Mouse (Mus musculus) testis, postnatal 14 days (tissue): ENCODE measurements around the gene Wdr27.
"Not testable (repeated sequence)": the region's sequence is repeated elsewhere in the genome, so short reads cannot be mapped to it uniquely, and the experiment has no call there.

Experiments
- DNase-seq: peaks from one replicate; pipeline ENCODE4 v3.0.0; 2021; ENCODE audit warnings: low spot score

Wdr27 gene

DNA sequence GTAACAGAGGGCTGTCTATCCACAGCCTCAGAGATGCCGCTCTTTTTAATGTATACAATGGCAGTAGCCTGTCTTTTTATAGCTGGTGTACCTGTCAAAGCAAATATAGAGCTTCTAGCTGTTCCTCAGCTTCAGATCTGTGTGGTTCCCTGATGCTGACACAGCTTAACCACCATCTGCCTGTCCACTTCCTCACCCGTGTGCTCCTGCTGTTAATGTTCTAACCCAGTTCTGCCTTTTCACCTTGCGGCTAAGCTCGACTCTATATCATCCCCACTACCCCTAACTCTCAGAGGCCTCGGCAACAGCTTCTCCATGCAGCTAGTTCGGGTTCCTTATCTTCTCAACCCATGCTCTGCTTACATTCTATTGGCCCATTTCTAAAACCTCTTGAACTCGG, 12.3 kb downstream of the Wdr27 start:
- DNase-seq: no peak

DNA sequence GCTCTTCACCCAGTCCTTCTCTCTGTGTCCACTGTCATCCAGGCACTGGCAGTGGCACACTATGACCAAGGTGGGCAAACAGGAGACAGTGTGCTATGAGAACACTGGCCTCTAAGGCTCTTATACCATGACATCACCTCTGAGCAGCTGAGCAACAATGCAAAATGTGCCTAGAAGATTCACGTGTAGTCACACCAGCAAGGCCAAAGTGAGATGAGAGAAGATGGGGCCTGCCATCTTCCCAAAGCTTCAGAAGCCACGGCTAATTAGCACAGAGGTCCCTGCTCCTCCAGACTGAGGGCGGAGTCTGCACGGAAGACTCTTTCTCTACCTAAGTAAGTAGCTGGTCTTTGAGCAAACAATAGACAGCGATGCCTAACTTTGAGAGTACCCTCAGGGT, 14.3 kb downstream of the Wdr27 start:
- DNase-seq: no peak

DNA sequence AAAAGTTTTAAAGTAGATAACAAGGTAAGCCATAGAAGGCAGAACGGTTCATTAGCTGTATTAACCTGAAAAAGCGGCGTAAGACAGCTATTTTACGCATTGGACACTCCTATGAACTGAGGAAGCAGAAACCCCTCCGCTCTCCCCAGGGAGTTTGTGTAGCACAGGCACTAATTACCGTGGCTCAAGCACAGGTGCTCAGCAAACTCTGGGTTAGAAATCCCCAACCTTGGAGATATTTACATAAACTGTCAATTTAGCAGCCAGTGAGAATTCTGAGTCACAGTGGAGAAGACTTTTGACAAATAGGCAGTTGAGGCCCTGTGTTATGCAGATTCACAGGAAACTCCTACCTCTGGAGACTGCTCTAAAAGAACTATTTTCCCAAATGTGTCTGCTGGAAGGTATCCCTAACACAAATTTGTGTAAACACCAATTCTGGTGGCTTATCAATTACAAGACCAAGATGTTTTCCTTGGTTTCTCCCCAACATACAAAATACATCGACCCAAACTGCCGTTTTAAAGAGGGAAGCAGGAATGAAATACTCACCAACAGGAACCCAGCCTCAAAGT, 15.2 kb downstream of the Wdr27 start:
- DNase-seq: no peak

DNA sequence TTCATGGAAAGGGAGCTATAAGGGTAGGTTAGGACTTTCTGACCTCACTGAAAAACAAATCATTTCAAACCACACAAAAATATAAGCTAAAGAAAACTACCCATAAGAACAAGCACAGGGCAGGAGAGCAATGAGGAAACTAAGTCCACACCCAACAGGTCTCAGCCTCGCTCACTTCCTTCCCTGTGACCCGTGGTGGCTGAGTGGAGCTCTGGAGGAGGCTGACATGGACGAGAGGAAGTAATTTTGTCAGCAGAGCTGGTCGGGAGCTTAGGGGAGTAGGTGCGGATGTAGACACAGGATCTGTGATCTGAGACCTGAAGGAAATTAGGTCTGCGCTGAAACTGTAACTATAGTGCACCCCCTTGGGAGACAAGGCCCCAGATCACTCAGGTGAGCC, 21.4 kb downstream of the Wdr27 start:
- DNase-seq: no peak

DNA sequence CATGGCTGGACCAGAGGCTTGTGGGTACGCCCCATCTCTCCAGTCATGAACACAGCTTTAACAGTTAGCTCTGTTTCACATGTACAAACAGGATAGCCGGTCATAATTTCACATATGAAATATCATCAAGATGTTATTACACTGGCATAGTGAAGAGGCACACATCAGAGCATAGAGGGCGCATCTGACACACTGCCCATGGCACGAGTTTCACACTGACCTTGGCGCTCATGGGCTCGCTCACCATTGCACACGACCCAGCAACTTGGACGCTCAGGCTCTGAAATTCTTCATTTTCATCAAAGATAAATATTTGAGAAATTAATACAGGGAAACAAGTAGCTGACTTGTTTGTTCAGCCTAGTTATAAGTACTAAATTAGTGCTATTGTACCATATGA, 25.1 kb downstream of the Wdr27 start:
- DNase-seq: no peak

DNA sequence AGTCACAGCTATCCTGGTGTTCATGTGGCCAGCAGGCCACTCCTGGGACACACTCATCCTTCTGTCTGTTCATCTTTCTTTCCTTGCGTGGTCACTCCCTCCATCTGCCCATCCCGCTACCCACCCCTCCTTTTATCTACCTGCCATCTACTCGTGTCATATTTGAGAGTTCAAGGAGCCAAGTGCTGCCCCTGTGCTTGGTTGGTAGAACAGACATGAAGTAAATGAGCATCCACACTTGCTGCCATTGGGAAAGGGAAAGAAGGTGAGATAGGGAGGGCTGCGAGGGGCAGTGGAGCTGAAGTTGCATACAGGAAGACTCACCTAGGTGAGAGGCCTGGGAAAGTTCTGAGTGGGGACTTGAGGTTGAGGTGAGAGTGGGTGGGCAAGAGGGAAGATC, 28.6 kb downstream of the Wdr27 start:
- DNase-seq: no peak

DNA sequence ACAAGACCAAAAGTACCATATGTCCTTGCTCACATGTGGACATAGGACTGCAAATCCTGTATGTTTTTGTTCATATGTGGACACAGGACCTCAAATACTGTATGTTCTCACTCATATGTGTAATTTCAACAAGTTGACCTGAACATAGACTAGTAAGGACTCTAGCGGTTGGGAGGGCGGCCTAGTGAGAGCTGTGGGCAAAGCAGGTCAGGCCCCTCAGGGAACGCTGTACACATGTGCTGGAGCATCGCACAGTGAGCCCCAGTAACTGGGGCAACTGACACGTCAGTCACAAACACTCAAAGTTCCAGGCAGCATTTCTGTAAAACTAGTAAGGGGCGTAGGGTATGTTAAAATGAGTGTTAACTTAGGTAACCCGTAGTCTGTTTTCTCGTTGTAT, 30.0 kb downstream of the Wdr27 start:
- no peak for DNase-seq

DNA sequence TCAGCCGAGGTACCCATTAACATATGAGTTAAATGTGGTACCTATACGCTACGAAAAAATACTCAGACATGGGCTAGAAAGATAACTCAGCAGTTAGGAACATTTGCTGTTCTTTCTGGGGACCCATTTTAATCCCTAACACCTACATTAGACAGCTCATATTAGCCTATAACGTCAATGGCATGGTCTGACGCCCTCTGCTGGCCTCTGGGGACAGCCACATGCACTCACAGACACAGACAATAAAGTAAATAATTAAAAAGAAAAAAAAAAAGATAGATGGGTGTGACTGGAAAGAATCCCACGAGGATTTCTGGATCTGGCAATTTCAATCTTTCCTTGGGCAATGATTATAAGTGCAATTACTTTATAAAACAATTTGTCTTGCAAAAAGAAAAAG, 30.5 kb downstream of the Wdr27 start:
- DNase-seq: no peak

DNA sequence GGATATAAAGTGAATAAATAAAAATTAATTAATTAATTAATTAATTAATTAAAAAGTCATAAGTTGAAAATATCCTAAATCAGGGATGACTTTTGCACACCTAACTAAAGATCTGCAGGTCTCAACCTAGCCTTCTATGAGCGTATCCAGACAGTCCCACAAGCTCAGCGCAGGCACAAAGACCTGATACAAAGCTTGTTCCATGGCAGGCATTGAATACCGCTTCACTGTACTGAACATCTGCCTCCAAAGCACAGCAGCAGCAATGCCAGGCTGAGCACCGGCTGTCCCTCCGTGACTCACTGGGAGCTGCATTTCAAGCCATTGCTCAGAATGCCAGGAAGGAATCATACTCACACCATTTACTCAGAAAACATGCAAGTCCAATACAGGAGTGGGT, 32.2 kb downstream of the Wdr27 start:
- no peak for DNase-seq

DNA sequence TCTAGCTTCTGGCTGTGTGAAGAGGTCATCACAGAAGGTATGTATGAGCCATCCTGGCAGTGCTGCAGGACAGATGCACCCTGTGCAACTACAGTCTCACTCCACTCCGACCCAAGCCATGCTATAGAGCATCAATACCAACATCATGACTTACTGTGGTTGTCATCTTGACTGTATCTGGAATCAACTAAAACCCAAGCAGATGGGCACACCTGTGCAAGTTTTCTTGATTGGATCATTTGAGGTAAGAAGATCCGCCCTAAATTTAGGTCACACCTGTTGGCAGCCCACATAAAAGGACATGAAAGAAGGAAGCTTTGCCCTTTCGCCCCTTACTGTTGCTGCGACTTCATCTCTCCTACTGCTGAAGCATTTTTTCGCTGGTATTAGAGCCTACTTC, 33.6 kb downstream of the Wdr27 start:
- no peak for DNase-seq

DNA sequence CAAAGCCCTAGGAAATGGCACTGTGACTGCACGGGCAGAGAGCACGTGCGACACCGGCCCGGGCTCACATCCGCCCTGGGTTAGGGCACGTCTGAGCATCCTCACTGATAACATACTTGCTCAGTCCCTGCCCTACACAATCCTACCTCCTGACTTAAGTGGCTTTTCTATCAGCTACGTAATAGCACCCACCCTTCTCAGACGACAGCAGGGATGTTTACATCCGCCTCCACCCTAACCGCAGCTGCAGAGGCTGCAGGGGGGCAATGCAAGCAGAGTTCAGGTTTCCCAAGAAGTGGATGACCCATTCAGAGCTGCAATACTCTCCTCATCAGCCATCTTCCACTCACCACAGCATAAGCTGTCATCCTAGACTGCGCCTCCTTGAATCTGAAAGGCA, 35.8 kb downstream of the Wdr27 start:
- no peak for DNase-seq

DNA sequence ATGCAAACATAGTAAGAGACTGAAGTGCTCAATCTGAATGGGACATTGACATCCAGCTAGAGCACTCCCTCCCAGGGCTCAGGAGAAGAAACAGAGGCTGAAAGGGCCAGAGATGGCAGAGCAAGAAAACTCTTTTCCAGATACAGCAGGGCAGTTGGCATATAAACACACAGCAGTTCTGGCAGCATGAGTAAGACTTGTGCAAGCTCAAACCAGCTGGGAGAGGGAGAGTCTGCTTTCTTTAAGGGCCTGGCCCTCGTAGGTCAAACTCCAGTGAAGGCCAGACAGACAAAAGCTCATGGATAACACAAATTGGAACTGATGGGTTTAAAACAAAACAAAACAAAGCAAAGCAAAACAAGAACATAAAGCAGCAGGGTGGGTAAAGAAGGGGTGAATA, 36.3 kb downstream of the Wdr27 start:
- no peak for DNase-seq

DNA sequence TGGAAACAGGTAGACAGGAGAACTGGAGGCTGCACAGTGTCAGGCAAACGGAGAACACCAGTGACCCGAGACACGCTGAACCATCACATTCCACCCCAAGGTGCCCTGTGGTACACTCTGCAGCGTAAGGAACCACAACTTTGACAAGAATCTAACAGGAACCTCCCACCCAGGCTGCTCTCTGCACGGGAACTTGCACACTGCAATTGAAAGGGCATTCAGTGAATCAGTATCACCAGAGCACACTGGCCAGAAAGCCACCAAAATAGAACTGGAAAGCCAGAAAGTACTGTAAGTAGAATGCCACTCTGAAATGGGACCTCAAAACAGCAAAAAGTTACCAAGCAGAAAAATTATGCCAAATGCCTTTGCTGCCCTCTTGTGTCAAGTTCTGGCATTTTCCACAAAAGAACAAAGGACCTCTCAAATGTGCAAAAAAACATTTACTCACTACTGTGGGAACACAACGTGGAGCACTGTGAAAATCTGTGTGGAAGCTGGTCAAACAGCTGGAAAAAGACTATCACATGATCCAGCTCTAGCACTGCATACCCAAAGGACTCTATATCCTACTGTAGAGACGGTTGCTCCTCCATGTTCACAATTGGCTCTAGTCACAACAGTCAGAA, 38.2 kb downstream of the Wdr27 start:
- DNase-seq: no peak

DNA sequence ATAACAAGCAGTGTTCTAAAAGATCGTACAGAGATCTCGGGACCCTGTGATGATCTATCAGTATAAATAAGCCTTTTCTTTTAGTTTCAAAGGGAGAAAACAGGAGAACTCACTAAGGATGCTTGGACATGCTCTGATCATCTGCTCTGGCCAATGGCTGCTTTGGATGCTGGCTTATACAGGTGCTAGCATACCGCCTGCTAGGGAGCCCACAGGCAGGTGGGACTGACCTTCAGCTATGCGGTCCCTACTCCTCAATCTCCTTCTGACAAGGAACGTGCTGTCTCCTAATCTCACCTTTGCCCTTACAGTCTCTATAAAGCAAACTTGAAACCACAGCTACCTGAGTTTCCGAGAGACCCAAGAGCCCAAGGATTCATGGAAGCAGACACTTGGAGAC, 38.8 kb downstream of the Wdr27 start:
- DNase-seq: no peak

DNA sequence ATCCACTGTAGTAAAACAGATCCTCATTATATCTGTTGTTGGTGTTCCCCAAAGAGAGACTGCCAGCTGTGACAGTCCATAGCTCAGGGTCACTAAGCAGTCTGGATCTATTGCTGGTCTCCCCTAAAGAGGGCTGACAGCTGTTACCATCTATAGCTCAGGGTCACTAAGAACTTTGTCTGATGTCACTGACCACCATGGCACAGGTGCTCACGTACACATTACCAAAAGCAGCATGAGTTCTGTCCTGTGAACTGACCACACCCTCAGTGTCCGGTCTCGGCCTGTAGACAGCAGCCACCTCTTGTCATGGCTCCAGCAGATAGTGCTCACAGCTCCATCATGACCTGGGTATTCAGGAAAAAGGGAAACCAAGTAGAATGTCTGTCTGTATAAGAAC, 39.7 kb downstream of the Wdr27 start:
- no peak for DNase-seq

DNA sequence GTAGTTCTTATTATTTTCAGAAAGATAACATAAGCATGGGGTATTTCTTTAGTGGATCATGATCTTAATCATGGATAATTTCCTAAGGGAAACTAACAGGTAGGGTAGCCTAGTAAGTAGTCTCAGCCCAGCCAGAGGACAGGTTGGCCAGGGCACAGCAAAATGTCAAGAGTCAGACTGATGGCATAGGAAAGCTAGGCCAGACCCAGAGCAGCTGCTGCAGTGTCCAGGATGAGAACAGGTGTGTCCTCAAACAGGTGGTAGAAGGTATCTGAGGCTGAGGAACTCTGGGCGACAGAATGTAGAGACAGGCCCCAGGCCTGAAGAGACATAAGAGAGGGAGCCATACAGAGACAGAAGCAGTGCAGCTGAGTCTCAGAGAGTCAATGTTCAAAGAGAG, 44.0 kb downstream of the Wdr27 start:
- DNase-seq: no peak

DNA sequence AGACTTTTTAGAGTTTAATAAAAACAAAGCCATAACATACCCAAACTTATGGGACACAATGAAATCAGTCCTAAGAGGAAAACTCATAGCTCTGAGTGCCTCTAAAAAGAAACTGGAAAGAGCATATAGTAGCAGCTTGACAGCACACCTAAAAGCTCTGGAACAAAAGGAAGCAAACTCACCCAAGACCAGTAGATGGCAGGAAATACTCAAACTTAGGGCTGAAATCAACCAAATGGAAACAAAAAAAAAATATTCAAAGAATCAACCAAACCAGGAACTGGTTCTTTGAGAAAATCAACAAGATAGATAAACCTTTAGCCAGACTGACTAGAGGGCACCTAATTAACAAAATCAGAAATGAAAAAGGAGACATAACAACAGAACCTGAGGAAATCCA, 47.9 kb downstream of the Wdr27 start:
- DNase-seq: not testable (repeated sequence)

DNA sequence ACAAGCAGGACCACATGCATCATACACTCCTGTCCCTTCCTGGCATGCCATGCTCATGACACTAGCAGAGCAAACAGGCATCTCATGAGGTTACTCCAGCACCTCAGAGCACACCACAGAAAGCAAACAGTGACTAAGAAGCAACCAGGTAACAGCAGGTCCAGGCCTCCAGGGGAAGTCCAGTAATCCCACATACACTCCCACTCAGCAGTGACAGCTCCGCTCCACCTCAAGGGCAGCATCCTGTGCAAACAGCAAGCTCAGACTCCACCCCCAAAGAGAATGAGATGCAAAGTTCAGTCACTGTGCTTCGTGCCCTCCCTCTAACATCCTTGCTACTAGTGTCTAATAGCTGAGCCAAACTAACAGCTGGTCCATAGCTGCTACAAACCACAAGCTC, 56.0 kb downstream of the Wdr27 start:
- DNase-seq: no peak

DNA sequence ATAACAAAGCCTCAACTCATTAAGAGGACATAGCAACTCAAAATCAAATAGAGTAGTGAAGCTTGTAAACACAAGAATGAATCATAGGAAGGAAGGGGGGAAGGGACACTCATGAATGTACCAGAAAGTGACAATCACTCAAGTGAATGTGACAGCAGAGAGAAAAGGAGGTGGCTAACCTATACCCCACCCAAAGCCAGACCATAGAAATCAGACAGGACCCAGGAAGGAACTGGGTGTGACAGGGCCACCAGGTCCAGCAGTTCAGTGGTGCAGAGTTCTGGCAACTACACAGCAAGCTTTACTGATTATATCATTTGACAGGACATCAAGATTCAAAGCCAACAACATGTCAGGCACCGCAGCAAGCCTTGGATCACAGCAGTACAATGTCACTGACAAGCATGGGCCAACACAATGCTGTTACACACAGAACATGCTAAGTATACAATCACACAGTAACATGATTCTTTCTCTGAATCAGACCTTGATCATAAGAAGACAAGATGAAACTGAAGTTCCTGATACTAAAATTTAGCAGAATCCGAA, 68.2 kb downstream of the Wdr27 start:
- DNase-seq: no peak

DNA sequence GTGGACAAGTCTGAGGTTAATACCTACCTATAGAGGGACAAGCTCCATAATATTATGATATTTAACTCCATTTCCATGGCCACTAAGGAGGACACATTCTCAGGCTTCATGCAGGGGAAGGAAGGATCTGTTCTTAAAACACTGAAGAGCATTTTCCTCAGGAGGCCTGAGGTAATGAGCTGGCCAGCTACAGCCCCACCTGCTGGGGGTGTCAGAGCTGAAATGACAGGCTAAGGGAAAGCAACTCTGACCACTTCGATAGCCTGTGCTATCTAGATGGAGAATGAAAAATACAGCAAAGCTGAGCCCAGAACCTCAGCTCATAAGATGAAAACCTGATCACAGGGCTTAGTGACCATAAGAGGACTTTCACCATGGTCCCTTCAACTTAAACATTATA, 82.7 kb downstream of the Wdr27 start:
- no peak for DNase-seq

DNA sequence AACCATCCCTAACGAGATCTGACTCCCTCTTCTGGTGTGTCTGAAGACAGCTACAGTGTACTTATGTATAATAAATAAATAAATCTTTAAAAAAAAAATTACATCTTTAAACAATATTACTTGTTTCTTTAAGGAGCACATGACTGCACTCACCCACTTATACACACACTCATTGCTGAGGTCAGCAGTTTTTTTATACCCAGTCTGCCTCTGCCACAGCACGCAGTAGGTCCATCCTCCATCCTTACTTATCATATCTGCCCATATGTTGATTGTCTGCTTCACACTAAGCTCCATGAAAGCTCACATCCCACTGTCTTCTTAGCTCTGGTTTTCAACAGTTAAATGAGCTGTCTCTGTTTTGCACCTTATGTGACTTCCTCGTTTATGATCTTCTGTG, 95.2 kb downstream of the Wdr27 start:
- no peak for DNase-seq

DNA sequence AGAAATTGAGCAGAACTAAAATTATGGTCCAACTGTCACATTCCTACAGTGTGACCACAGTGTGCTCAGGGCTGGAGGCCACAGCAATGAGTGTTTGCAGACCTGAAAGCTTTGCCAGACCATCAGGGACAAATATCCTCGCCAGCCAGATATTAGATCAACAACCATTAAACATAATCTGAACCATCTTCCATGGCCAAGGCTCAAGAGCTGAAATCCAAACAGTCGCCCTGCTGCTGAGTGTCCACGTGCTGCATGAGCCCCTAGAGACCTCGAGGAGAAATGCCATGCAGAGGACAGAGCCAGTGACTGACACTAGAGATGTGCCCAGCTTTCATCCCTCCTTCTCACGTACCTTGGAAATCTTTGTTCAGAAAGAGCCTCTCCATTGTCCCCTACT, 96.1 kb downstream of the Wdr27 start:
- DNase-seq: no peak

DNA sequence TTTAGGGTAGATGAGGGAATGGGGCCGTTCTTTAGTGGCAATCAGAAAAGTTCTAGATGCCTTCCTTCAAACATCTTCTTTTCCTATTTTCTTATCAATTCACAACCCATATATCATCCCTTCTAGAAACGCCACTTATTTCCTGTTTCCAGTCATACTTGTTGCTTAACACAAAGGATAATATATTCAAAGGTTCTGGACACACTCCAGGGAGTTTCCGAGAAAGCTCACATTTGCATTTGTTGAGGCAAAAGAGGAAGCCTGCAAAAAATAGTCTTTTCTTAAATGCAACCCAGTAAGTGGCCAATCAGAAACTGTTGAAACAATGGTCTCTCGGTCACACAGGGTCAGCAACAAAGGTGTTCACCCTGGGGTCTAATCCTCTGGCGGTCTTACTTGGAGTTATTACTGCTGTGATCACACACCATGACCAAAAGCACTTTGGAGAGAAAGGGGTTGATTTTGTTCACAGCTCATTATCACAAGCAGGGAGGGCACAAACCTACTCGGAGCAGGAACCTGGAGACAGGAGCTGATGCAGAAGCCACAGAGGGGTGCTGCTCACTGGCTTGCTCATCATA, 116.2 kb downstream of the Wdr27 start:
- DNase-seq: no peak

DNA sequence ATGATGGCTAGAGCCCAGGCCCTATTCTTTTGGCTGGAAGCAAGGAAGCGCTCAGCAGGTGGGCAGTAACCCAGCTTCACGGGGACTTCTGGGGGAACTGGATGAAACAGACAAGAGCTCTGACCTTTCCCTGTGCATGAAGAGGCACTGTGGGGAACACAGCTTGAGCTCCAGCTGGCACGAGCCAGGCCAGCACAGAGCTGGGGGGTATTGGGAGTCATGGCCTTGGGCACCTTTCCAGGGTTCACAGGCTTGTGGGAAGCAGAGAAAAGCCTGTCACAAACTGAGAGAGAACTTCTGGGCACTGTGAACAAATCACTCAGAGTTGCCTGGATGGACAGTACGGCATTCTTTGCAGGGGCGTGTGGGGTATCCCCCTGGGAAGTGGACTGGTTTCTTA, 118.0 kb downstream of the Wdr27 start:
- DNase-seq: peak; percentile 63
